Mouse (Mus musculus): ENCODE results near the gene Glud1. TPM values are rescaled to one million over a fixed set of nuclear protein-coding genes. Genes with fewer than 3 reads are reported as not detected.

Gene Glud1
- total RNA-seq, 2 experiments from 2014 or later: 134 to 182 TPM

DNA sequence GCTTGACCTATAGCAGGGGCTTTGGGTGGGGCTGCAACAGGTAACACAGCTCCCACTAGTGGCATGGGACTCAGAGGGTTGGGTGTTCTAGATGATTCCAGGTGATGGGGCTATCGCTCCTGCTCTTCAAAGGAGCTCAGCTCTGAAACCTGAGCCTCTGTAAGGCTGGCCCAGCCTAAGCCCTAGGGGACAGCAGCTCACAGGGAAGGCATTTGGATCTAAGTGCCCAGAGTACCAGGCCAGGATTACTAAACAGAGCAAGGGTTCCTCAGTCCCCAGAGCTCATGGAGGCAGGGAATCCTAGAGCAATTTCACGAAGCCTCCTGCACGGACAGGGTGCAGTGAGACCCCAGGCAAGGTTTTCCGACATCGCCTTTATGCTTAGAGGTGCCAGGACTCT is 65.4 kb downstream of the Glud1 start:
- ATAC-seq (replicated peaks; ENCODE audit: poor library complexity): no peak

GRCm38 (mm10) chr14:34377121-34377520 is 66.6 kb downstream of the Glud1 start:
- no peak for ATAC-seq (replicated peaks; ENCODE audit: poor library complexity)

DNA sequence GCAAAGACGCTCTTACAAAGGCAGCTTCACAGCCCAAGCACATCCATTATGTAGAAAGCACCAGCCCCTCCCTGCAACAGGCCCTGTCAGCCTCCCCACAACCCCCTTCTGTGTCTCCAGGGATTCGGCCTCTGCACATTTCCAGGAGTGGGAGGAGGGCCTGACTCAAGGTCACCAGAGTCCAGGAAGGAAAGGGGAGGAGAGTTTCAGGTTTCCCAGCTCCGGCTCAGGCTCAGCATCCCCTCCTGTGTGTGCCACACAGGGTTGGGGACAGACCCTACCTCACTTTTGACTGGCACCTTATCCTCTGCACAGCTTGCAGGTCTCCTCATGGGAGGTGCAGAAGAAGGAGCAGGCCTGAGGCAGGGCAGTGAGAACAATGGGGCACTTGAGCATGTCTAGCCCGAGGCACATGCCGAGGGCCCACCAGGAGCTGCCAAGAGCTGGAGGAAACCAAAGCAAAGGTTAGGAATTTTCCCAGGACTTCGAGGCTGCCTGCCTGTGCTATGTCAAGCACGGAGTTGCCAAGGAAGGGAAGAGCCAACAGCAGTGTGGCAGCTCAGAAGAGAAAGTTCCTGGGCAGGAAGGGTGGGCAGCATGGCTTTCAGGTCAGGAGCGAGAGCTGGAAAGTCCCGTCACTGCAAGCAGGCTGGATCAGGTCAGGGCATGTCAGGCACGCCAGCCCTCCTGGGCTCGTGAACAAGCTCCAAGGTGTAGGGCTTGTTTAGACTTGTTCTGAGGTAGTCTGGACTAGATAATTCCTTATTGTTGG is 68.2 kb downstream of the Glud1 start:
- ATAC-seq (replicated peaks; ENCODE audit: poor library complexity): no peak

DNA sequence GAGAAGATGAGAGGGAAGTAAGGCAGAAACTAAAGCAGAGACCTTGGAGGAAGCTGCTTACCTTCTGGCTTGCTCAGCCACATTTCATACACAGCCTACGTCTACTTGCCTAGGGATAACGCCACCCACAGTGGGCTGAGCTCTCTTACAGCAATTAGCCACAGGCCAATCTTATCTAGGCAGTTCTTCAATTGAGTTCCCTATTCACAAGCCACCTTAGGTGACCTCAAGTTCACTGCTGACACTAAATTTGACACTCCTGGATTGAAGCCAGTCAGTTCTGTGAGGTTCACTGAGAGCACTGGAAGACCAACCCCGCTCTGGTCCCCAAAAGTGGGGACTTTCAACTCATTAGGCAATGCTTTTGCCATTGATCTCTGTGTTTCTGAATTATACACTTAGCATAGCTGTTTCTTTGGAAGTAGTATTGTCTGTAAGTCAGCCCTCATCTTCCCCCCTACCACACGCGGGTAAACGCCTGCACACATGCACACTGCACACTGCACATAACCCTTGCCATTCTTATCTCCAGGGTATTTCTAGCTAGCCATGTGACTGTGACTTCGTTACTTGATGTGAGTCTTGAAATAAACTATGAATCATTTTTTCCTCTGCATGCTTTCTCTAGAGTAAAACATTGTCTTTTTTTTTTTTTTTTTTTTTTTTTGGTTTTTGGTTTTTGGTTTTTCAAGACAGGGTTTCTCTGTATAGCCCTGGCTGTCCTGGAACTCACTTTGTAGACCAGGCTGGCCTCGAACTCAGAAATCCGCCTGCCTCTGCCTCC is 72.6 kb downstream of the Glud1 start:
- ATAC-seq (replicated peaks; ENCODE audit: poor library complexity): no peak

- ATAC-seq (replicated peaks; ENCODE audit: poor library complexity): no peak
Measured at GRCm38 (mm10) chr14:34393295-34393694, 82.8 kb downstream of the Glud1 start.

Other genes with a start within 250 kb of the Glud1 start
- not detected in 2 replicates for gene Anxa8, start 224.7 kb upstream of the Glud1 start, total RNA-seq (2015)
- not detected in 2 replicates for gene Anxa8, start 224.7 kb upstream of the Glud1 start, total RNA-seq (2017)
- gene A630023A22Rik, start 208.0 kb upstream of the Glud1 start, total RNA-seq (2015): not detected in 2 replicates
- gene A630023A22Rik, start 208.0 kb upstream of the Glud1 start, total RNA-seq (2017): not detected in 2 replicates
- not detected in 2 replicates for gene Npy4r, start 158.2 kb upstream of the Glud1 start, total RNA-seq (2015)
- not detected in 2 replicates for gene Npy4r, start 158.2 kb upstream of the Glud1 start, total RNA-seq (2017)
- gene Gprin2, start 109.1 kb upstream of the Glud1 start, total RNA-seq (2015): not detected in 2 replicates
- gene Gprin2, start 109.1 kb upstream of the Glud1 start, total RNA-seq (2017): not detected in 2 replicates
- not detected in 2 replicates for gene Syt15, start 91.1 kb upstream of the Glud1 start, total RNA-seq (2015)
- gene Syt15, start 91.1 kb upstream of the Glud1 start, total RNA-seq (2017): not detected in 2 replicates
- gene Shld2, start 234 bp upstream of the Glud1 start, total RNA-seq (2015): 7.9 and 13.2 TPM in 2 replicates
- 13.3 and 14.2 TPM in 2 replicates for gene Shld2, start 234 bp upstream of the Glud1 start, total RNA-seq (2017)
- not detected in 2 replicates for gene Fam25c, start 44.7 kb downstream of the Glud1 start, total RNA-seq (2015)
- not detected in 2 replicates for gene Fam25c, start 44.7 kb downstream of the Glud1 start, total RNA-seq (2017)
- not detected in 2 replicates for gene Sncg, start 64.1 kb downstream of the Glud1 start, total RNA-seq (2015)
- gene Sncg, start 64.1 kb downstream of the Glud1 start, total RNA-seq (2017): not detected in 2 replicates
- gene Mmrn2, start 64.7 kb downstream of the Glud1 start, total RNA-seq (2015): not detected in 2 replicates
- not detected in 2 replicates for gene Mmrn2, start 64.7 kb downstream of the Glud1 start, total RNA-seq (2017)
- 0.39 and 0.68 TPM in 2 replicates for gene Bmpr1a, start 192.6 kb downstream of the Glud1 start, total RNA-seq (2015)
- gene Bmpr1a, start 192.6 kb downstream of the Glud1 start, total RNA-seq (2017): 0.25 and 0.41 TPM in 2 replicates
- not detected in 2 replicates for gene 9230112D13Rik, start 212.1 kb downstream of the Glud1 start, total RNA-seq (2015)
- gene 9230112D13Rik, start 212.1 kb downstream of the Glud1 start, total RNA-seq (2017): not detected in 2 replicates